Mouse (Mus musculus) G1E (cell line): ENCODE data around the gene Trim27.

Experiments
- CTCF ChIP-seq: IDR thresholded peaks from 2 replicates; pipeline ENCODE4 v1.5.1; 2012; ENCODE audit warnings: low read depth, low read length, inconsistent platforms, mixed read lengths
- GATA1 ChIP-seq: IDR thresholded peaks from 2 replicates; pipeline ENCODE4 v1.6.1; 2012; ENCODE audit warnings: borderline replicate concordance, low read length, inconsistent platforms, mixed read lengths
- GATA2 ChIP-seq: IDR thresholded peaks from 2 replicates; pipeline ENCODE4 v1.6.1; 2012; ENCODE audit warnings: low read depth, low read length, inconsistent platforms, borderline replicate concordance
- POLR2AphosphoS5 ChIP-seq: IDR thresholded peaks from 2 replicates; pipeline ENCODE4 v1.6.1; 2012; ENCODE audit warnings: low read depth, low read length, inconsistent platforms; ENCODE audit not compliant: insufficient replicate concordance
- TAL1 ChIP-seq: conservative IDR thresholded peaks from 2 replicates; pipeline ENCODE4 v1.6.1; 2012; ENCODE audit warnings: low read depth, low read length, inconsistent platforms, mixed read lengths

DNA sequence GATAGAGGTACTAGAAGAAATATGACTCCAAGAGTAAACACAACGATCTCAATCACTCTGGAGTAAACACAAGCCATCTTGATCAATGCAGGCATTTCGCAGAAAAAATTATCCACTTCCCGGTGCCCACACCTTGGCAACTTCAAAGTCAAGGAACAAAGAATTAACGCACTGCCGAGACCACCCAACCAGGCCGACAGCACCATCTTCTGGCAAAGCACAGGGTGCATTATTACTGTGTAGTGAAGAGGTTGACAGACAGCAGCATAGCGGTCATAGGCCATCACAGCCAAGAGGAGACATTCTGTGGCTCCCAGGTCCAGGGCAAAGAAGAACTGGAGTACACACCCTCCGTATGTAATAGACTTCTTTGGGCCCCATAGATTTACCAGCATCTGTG is 36.8 kb upstream of the Trim27 start:
- TF ChIP-seq CTCF = peak; percentile 9; the same call in 1 of the 2 replicates
- no peak for TF ChIP-seq POLR2AphosphoS5
- TF ChIP-seq GATA1 = no peak
- TF ChIP-seq TAL1 = no peak
- TF ChIP-seq GATA2 = no peak
